ENCODE assay signal across 17 mouse cellular contexts in the genomic region with DNA sequence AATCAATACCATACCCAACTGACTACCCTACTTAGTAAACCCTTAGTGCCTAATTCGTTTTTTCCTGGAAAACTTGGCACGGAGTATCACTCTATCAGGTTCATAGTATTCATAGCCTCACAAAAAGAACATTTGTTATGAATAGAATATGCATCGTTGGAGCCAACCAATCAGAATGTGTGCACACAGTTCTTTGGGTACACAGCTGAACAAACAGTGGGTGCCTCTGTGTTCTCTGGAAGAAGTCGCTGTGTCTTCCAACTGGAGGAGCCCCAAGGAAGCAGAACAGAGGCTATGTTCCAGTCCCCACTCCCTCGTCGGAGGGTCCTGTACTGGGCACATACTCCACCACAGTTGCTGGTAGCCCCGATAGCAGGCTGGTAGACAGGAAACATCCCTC.
DNase-seq lines count a peak whose midpoint lies in the region; ATAC-seq and TF ChIP-seq lines count a peak whose summit lies in the region.
"Had no signal": no experiment of that assay in that cellular context is flagged by ENCODE, and none has a peak within 500 bp of the region (broad histone marks: within the 10 kb centered on the region; RNA-seq: fewer than 3 reads in every experiment).

No protein-coding gene starts in this region.

- H3K9me3 ChIP-seq in forebrain, embryonic 15.5 days, result no peaks in the 10 kb centered on the region
- H3K9me3 ChIP-seq in forebrain, embryonic 10.5 days, result no peaks in the 10 kb centered on the region
- H3K9me3 ChIP-seq in hindbrain, postnatal 0 days (ENCODE audit: low read length), result no peaks in the 10 kb centered on the region
- H3K9me3 ChIP-seq in hindbrain, embryonic 10.5 days, result no peaks in the 10 kb centered on the region
- H3K9me3 ChIP-seq: limb, embryonic 13.5 days; liver, embryonic 15.5 days had no signal

- no peaks in the 10 kb centered on the region for H3K36me3 ChIP-seq in forebrain, embryonic 15.5 days
- no peaks in the 10 kb centered on the region for H3K36me3 ChIP-seq in forebrain, embryonic 10.5 days (replicated peaks)
- no peaks in the 10 kb centered on the region for H3K36me3 ChIP-seq in hindbrain, postnatal 0 days (ENCODE audit: insufficient read depth, low read length)
- H3K36me3 ChIP-seq in hindbrain, embryonic 10.5 days, result no peaks in the 10 kb centered on the region
- H3K36me3 ChIP-seq: limb, embryonic 13.5 days; liver, embryonic 15.5 days had no signal

- ATAC-seq in forebrain, embryonic 15.5 days (replicated peaks), result peak; percentile 44
- ATAC-seq in hindbrain, postnatal 0 days, result peak; percentile 82
- ATAC-seq: intestine, embryonic 16.5 days had no signal

- H3K4me3 ChIP-seq in forebrain, embryonic 15.5 days, result no peak overlapping the region
- no peak overlapping the region for H3K4me3 ChIP-seq in forebrain, embryonic 10.5 days
- no peak overlapping the region for H3K4me3 ChIP-seq in hindbrain, postnatal 0 days (ENCODE audit: low read length)
- H3K4me3 ChIP-seq in hindbrain, embryonic 10.5 days, result no peak overlapping the region
- H3K4me3 ChIP-seq in cerebellum, adult 2 months (replicated peaks; ENCODE audit: insufficient read depth, low read depth, low read length), result no peak overlapping the region
- H3K4me3 ChIP-seq: erythroblast, embryonic 14.5 days; limb, embryonic 13.5 days; liver, embryonic 15.5 days had no signal

- no peak overlapping the region for H3K27ac ChIP-seq in forebrain, embryonic 15.5 days (replicated peaks)
- no peak overlapping the region for H3K27ac ChIP-seq in forebrain, embryonic 10.5 days
- no peak overlapping the region for H3K27ac ChIP-seq in hindbrain, postnatal 0 days
- H3K27ac ChIP-seq in hindbrain, embryonic 10.5 days, result no peak overlapping the region
- H3K27ac ChIP-seq in cerebellum, adult 2 months (ENCODE audit: insufficient read depth, low read length), result no peak overlapping the region
- H3K27ac ChIP-seq: limb, embryonic 13.5 days; liver, embryonic 15.5 days had no signal

- no peak overlapping the region for H3K9ac ChIP-seq in forebrain, embryonic 15.5 days (replicated peaks)
- no peak overlapping the region for H3K9ac ChIP-seq in hindbrain, postnatal 0 days (replicated peaks; ENCODE audit: low read length)
- H3K9ac ChIP-seq: limb, embryonic 13.5 days; liver, embryonic 15.5 days had no signal

- peaks cover 12% of the 10 kb centered on the region; the same call in 1 of the 2 replicates for H3K4me1 ChIP-seq in forebrain, embryonic 15.5 days
- peaks cover 19% of the 10 kb centered on the region for H3K4me1 ChIP-seq in forebrain, embryonic 10.5 days
- peaks cover 15% of the 10 kb centered on the region; the same call in 1 of the 2 replicates for H3K4me1 ChIP-seq in hindbrain, postnatal 0 days (ENCODE audit: insufficient read depth, low read length)
- no peaks in the 10 kb centered on the region for H3K4me1 ChIP-seq in hindbrain, embryonic 10.5 days (replicated peaks)
- H3K4me1 ChIP-seq in cerebellum, adult 2 months (ENCODE audit: control insufficient read depth, insufficient read depth, low read length), result no peaks in the 10 kb centered on the region
- H3K4me1 ChIP-seq: liver, embryonic 15.5 days had no signal

- H3K4me2 ChIP-seq in forebrain, embryonic 15.5 days (replicated peaks), result no peak overlapping the region
- no peak overlapping the region for H3K4me2 ChIP-seq in hindbrain, postnatal 0 days (ENCODE audit: low read depth, low read length)
- H3K4me2 ChIP-seq: limb, embryonic 13.5 days; liver, embryonic 15.5 days had no signal

- WGBS in forebrain, embryonic 15.5 days, result 63% methylated on average over 7 of the region's 7 CpGs
- 92% methylated on average over 7 of the region's 7 CpGs for WGBS in forebrain, embryonic 10.5 days
- WGBS in hindbrain, postnatal 0 days, result 68% methylated on average over 7 of the region's 7 CpGs
- WGBS in hindbrain, embryonic 10.5 days, result 90% methylated on average over 7 of the region's 7 CpGs
- WGBS in cerebellum, adult 2 months, result 61% methylated on average over 7 of the region's 7 CpGs

- no peak for DNase-seq in forebrain, embryonic 10.5 days (ENCODE audit: extremely low spot score, low spot score)
- peak; percentile 34 for DNase-seq in hindbrain, postnatal 0 days (ENCODE audit: low spot score)
- no peak for DNase-seq in hindbrain, embryonic 10.5 days (ENCODE audit: low spot score)
- peak; percentile 11 for DNase-seq in right cerebral cortex, postnatal 25 days
- DNase-seq in right cerebral cortex, postnatal 14 days, result no peak
- DNase-seq in cerebellum, adult 2 months, result no peak
- no peak for DNase-seq in testis, postnatal 14 days (ENCODE audit: low spot score)
- DNase-seq: adrenal gland, postnatal 25 days; cerebellum, postnatal 25 days; heart, postnatal 10 days; lung, postnatal 10 days; thymus, postnatal 14 days had no signal

- no peaks in the 10 kb centered on the region for H3K27me3 ChIP-seq in forebrain, embryonic 15.5 days
- peaks cover 35% of the 10 kb centered on the region for H3K27me3 ChIP-seq in forebrain, embryonic 10.5 days (ENCODE audit: poor library complexity, severe bottlenecking)
- H3K27me3 ChIP-seq in hindbrain, postnatal 0 days (ENCODE audit: insufficient read depth, low read length), result no peaks in the 10 kb centered on the region
- H3K27me3 ChIP-seq in hindbrain, embryonic 10.5 days (ENCODE audit: insufficient read depth, poor library complexity, severe bottlenecking), result no peaks in the 10 kb centered on the region
- no peaks in the 10 kb centered on the region for H3K27me3 ChIP-seq in cerebellum, adult 2 months (ENCODE audit: control insufficient read depth, insufficient read depth, low read length)
- H3K27me3 ChIP-seq: limb, embryonic 13.5 days; liver, embryonic 15.5 days had no signal

- no peak for TF ChIP-seq POLR2A in cerebellum, adult 2 months (IDR thresholded peaks at IDR 0.05; ENCODE audit: borderline replicate concordance, insufficient read depth, low read length)

- no peak for TF ChIP-seq CTCF in hindbrain, postnatal 0 days (IDR thresholded peaks at IDR 0.05; ENCODE audit: low read depth)
- TF ChIP-seq CTCF in cerebellum, adult 2 months (IDR thresholded peaks at IDR 0.05; ENCODE audit: borderline replicate concordance, insufficient read depth, low read depth, low read length), result no peak

Comparison
In these comparisons a context has a peak if more than half of its experiments do, and no peak if none do; other contexts are left out.
1. DNase-seq: peak in hindbrain, postnatal 0 days (single experiment) and right cerebral cortex, postnatal 25 days (single experiment); none in forebrain, embryonic 10.5 days (single experiment), hindbrain, embryonic 10.5 days (single experiment), right cerebral cortex, postnatal 14 days (single experiment), cerebellum, adult 2 months (0 of 2) and testis, postnatal 14 days (single experiment).